Mouse (Mus musculus) layer of hippocampus, adult 18-20 months (tissue): ENCODE data around the gene Cldn14. TPM values are rescaled to one million over a fixed set of nuclear protein-coding genes. Genes with fewer than 3 reads are reported as not detected.
"Not testable (repeated sequence)": the region's sequence is repeated elsewhere in the genome, so short reads cannot be mapped to it uniquely, and the experiment has no call there.

Source experiments
- DNase-seq, 2 experiments: peaks; one replicate each; pipeline ENCODE4 v3.0.0; 2022; ENCODE audit warnings: low spot score in 2 of 2
- long read RNA-seq: library from polyadenylated mRNA; stranded (forward); transcript quantifications from one replicate; pipeline ENCODE4 v2.0.0, GENCODE M21; 2021
- total RNA-seq, 2 experiments: library from RNA; stranded (reverse); gene quantifications; 2 replicates each; pipeline ENCODE4 v1.2.3; 2021

Cldn14 gene
- 1 to 10 TPM in 1 of 2 experiments, under 1 TPM in 1; 0.58 to 1.1 TPM for total RNA-seq
- long read RNA-seq: 0 reads

DNA sequence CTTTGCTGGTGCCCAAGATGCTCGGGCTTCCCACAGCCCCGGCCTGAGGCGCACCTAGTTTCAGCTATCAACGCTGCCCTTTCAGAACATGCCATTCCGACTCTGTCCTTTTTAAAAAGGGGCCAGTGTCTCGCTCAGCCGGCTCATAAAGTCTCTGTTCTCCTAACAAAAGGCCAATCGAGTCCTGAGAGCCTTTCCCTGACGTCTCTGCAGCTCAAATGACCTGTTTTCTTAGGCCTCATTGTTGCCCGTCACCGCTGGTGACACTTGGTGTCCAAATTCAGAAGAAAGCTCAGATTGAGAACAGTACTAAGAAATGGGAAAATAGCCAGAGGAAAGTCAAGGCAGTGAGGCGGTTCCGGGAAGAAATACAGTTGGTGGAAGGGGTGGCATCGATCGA lies at the start of gene Cldn14:
Cldn14 (minus strand) TSS at position 101 of the 400 bp plus-strand sequence.
- no peak for DNase-seq

DNA sequence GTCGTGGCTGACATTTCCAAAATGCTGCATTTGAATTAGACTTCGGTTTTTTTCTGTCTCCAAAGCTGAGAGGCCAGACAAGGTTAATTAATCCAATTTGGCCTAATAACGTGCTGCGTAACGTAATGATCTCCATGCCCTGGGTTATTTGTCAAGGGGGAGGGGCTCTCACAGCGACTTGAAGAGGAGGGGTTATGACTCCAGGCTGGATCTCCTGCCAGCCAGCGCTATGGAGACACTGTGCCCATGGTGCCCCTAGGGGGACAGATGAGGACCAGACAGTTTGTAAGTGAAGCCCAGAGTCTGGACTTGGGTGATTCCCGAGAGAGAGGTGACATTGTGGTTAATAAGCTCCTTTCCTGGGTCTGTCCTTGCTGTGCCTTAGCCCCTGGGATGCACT lies 46.9 kb upstream of the Cldn14 start:
- DNase-seq: no peak

DNA sequence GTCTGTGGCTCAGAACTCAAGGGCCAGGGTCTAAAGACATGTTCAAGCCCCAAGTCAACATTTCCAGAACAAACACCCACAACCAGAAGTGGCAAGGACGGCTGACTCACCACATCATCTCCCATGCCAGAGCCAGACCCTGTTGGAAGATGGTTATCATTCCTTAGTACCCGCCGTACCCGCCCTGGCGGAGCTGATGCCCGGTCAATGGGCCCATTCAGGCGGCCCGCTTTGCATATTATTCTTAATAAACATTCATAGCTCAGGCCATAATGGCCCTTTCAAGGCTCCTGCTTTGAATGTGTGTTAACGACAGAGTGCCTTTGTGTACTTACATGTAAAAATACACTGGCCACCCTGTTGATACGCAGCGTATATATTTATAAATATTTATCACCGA lies 46.5 kb upstream of the Cldn14 start:
- DNase-seq: no peak

DNA sequence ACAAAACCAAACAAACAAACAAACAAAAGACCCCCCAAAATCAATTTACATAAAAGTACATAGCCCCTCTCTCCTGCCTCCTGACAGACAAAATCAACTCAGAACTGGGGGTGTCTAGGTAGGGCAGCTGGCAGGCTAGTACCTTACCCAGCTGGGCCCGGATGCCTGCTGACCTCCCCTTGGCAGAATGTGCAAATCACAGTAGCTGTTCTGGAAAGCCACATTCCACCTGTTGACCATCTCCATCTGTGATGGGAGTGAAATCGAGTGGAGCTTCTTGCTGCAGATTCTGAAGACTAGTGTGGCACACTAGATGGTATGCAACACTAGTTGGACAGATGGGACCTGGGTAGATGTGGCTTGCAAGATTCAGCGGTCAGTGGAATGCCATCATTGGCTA lies 41.7 kb upstream of the Cldn14 start:
- DNase-seq: no peak

DNA sequence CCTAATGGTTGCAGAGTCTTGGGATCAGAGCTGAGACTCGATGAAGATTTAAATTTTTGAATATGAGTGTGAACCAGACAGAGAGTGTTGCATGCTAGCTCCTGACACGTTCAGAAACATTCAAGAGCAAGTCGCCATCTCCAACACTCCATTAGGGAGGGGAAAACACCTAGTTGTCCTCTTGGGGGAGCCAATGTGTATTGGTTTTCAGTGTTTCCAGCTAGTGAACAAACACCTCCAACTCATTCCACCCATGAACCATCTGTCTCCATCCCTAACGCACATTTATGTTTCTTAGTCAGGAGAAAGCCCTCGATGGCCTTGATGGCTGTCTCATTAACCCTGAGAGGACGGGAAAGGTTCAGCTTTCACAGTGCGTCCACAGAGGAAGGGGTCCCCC lies 36.4 kb upstream of the Cldn14 start:
- peak; percentile 25 to 67 for DNase-seq

DNA sequence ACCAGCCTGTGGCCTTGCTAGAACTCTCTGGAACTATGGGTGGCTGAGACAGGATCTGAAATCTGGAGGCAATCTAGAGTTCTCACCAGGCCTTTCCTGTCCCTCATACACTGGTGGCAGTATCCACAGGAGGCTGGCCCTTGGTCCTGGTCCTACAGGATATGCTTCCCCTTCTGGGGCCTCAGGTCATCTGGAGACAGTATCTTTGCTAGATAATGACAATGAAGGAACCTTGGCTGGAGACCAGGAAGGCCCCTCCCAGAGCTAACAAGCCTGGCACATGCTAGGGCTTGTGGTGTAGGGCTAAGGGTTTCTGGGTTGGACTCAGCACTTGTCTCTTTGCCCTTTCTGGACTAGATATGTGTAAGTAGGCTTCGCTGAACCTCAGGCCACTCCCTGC lies 35.2 kb upstream of the Cldn14 start:
- DNase-seq: no peak

DNA sequence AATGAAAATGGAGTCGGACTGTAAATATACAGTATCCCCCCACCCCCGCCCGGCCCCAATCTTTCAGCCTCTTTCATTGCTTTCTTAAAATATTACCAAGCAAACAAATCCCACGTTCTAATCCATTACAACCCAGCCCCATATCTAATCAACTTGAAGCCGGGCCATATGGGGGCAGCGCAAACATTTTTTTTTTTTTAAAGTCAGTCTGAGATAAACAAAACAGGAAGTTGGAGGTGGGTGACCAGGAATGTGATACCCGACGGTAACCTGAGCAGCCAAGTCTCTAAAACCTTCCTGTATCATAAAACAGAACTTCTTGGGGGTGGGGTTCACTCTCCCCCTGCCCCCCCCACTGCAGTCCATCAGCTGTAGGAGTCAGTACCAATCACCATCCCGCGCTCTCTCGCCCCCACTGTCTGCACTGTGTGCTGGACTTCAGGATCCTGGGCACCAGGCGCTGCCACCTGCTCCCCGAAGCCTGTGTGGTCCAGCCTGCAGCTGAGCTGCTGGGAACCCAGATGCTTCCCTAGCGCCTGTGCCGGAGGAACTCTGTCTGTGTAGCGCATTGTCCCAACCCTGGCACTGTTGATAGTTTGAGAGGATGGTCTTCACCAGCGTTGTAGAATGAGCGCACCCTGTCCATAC lies 32.6 kb upstream of the Cldn14 start:
- DNase-seq: no peak

DNA sequence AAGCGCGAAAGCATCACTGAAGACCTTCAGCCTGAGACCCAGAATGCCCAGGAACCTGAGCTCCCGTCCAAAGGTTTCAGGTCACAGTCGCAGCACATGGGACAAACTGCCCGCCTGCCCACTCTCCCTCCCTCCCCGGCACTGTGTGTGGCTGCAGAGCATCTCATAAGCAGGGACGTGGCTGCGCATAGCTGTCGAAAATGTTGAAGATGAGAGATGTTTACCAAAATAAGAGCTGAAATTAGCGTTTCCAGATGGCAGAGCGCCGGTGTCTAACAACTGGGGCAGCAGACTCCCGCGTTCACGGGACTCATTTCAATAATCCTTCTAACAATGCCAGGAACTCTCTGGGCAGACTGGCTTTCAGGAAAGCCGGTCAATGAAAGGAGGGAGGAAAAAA lies 31.8 kb upstream of the Cldn14 start:
- no peak for DNase-seq

DNA sequence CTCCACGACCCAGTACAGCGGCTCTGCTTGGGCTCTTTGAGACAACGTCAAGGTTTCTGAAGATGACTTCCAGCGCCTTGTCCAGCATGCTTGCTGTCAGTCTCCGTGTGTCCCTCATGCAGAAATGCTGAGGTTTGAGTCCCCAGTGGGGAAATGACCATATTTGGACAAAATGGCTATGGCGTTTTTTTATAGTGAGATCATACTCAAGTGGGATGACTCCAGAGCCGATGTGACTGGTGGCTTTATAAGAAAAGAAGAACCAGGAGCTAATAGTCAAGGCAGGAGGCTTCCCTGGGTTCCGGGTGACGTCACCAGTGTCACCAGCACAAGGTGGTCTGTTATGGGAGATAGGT lies 30.3 kb upstream of the Cldn14 start:
- no peak for DNase-seq

DNA sequence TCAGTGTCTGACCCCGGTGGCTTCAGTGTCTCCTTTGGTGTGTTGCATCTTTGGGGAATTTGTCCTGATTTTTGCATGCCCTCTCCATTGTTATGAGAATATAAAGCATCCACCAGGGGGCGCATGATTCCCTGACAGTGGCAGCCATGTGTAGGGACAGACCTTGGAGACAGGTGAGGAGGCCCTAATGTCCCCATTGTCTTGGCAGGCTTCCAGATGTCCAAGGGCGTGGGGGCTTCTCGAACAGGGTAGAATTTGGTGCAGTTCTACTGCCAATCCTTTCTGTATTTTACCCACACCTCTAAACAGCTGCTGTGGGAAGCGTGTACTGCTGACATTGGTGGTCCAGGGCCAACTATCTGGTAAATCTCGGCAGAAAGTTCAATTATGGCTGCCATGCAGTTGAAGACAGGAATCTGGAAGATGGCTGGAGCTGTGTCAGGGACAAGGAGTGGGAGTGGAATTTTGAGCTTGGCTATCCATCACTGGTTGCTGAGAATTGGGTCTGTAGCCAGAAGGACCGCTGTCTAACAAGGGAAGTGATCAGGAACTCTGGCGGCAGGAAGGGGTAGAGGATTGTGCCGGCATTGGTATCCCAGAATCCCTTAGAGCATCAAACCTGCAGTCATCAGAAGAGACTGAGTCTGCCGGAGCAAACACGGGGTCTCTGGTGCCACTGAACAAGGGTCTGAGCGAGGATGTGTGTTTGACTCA lies 29.8 kb upstream of the Cldn14 start:
- peak in 1 of 2 experiments; percentile 60 for DNase-seq

DNA sequence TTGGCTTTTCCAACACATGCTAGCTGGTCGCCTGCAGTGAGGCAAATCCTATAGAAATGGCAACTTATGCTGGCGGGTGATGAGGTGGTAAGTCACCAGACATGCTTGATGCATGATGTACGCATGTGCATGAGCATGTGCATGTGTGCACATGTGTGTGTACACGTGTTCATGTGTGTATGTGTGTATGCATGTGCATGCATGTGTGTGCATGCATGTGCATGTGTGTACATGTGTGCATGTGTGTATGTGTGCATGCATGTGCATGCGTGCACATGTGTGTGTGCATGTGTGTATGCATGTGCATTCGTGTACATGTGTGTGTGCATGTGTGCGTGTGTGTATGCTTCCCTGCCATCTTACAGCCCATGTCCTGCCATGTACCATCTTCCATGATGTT lies 28.6 kb upstream of the Cldn14 start:
- no peak for DNase-seq

DNA sequence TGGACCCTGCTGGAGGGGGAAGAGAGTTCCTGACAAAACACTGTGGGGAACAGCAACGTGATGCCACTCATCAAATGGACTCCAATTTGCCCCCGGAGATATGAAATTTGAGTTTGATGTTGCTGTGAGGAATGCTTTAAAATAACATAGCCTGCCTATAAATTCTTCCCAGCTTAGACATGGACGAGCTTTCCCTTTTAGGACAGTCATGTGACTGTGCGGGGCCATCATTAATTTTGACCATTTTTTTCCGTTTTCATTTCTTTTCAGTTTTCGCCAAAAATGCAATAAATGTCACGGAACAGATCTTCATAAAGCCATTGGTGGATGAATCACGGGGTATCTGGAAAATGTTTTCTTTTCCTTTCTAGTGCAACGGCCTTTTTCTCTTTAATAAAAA lies 25.5 kb upstream of the Cldn14 start:
- DNase-seq: no peak

DNA sequence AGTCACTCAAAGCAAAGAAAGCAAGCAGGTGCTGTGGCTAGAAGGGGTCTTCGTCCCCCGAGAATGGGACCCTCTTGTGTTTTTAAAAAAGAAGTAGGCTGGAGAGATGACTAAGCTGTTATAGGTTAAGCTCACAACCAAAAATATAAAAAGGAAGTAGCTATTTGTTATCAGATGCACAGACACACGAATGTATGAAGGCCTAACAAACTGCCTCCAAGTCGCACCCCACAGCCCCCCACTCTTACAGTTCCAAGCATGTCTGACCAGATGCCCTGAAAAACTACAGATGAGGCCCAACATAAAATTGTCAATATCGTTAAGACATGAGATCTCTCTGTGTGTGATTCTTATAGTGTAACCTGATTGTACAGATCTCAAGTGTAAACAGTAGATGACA lies 23.6 kb upstream of the Cldn14 start:
- no peak for DNase-seq

DNA sequence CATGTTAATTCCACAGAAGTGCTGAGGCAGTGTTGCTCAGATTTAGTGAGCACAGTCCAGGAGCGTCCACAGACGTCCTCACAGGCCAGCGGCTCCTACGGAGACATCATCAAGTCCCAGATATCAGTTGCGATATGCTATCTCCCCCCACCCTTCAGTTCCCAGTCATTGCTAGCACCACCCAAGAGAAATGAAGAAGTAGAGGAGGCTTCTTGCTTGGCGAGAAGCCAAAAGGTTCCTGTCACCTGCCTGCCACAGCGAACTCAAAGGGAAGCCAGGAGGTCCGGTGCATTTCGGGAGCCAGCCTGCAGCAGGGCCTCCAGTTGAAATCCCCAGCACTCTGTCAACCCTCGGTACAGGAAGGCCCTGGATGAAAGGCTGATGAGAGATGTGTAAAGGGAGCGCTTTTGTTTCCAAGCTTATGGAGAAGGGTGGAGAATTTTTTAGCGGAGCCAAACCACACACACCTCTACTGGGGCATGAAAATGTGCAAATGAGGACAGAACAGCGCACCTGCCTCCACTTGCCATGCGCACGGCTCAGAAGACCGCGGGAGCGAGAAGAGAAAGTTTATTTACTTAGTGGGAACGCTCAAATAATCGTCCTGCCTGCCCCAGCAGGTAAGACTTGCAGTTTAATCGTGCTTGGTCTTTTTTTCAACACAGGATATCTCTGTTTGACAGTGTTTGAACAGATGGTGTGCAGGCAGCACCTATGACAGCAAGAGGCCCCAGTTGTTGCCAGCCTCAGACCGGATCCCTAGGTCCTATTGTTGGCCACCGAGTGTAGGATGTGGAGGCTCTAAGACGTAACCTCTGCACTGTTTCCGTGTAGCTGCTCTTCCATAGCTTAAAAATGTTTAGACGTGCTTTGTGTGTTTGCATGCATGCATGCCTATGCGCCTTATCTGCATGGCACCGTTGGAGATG lies 15.0 kb upstream of the Cldn14 start:
- no peak for DNase-seq

DNA sequence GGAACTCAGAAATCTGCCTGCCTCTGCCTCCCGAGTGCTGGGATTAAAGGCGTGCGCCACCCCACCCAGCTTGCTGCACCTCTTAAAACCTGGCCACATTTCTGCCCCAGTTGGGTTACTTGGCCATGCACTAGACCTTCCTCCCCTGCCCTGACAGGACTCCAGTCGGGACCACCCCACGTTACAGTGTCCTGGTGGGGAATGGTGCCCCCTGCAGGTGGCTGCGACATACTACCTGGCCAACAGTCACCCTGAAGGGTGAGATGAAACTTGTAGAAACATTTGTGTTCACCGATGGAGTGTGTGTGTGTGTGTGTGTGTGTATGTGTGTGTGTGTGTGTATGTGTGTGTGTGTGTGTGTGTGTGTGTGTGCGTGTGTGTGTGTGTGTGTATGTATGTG lies 11.1 kb upstream of the Cldn14 start:
- DNase-seq: not testable (repeated sequence)

DNA sequence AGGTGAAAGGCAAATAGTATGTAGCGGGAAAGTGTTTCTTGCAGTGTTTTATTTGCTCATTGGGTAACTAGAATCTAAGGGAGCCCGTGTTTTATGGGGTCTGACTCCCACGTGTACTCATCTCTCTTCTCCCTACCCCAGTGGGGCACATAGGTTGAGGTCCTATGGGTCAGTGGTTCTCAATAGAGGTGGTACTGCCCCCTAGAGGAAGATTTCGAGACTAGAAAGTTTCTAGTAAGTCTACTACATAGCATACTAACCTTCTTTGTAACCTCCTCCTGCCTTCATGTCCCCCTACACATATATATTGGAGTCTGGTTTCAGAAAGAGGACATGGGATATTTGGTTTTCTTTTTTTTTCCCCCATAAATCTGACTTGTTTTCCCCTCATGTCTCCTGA lies 9.3 kb upstream of the Cldn14 start:
- DNase-seq: no peak

DNA sequence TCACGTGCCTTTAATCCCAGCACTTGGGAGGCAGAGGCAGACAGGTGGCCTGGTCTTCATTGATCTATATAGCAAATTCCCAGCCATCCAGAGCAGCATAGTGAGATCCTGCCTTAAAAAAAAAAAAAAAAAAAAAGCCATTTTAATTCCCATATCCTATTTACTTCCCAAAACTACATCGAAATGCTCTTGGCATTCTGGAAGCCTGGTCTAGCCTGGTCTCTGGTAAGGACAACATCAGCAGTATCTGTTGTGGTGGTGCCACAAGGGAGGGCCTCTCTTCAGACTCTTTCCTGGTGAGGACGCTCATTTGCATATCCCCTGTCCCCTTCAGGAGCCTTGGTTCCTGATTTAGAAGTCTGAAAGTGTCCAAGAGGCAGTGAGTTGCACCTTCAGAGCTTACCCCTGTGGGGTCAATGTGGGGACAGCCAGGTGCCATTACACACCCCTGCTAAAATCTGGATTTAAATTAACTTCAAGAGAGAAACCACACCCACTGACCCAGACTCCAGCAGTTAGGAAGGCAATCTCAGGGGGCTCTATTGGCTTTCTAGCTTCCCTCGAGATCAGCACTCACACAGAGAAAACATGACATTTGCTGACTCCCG lies 6.0 kb upstream of the Cldn14 start:
- DNase-seq: no peak

DNA sequence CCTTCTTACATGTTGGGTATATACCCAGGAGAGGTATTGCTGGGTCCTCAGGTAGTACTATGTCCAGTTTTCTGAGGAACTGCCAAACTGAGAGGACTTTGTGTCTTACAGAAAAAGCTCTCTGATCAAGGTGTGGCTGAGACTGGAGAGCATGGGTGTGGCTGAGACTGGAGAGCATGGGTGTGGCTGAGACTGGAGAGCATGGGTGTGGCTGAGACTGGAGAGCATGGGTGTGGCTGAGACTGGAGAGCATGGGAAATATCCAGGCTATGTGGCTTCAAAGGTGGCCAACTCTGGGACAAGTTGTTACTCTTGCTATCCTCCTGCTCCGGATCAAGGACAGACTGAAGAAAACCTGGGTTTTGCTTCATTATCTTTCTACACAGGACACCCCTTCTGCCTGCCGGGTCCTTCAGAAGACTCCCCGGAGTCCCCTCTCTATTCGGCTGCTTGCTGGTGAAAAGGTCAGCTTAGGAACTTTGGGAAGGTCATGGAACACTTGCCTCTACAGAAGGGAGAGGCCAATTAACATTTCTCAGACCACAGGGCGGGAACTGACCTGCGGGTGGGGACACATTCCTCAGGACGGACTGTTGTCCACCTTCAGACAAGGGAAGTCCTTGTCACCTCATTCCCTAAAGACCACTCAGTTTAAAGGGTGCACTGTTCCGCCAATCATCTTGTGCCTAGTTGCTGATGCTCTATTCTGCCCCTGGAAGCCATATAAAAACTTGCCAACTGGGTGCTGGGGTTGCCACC lies 4.9 kb upstream of the Cldn14 start:
- not testable (repeated sequence) for DNase-seq

DNA sequence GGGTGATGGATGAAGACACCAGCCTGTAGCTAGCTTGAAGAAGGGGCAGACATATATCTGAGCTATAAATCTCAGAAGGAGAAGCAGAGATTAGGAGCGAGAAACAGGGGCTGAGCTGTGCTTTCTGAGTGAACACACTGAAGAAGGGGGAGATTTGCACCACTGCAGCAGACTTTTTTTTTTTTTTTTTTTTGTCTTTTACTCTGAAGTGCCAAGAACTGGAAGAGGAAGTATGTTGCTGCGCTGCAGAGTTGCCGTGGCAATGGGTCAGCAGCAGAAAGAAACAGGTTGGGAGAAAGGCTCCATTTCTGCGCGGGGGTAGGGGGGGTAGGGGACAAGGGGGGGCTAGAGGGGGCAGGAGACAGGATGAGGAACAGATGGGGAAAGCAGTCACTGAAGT lies 2.6 kb upstream of the Cldn14 start:
- no peak for DNase-seq

DNA sequence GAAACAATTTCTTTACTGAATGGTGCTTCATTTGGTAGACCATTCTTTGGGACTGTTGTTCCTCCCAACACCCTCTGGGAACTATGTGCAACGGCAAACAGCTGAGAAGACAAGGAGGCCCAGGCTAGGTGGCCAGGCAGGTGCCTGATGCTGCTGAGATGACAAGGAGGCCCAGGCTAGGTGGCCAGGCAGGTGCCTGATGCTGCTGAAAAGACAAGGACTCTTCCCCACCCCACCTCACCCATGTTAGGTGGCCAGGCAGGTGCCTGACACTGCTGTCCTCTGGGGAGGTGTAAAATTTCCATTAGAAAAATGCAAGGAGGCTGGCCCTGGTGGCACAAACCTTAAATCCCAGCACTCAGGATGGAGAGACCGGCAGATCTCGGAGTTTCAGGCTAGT lies 2.0 kb upstream of the Cldn14 start:
- no peak for DNase-seq

DNA sequence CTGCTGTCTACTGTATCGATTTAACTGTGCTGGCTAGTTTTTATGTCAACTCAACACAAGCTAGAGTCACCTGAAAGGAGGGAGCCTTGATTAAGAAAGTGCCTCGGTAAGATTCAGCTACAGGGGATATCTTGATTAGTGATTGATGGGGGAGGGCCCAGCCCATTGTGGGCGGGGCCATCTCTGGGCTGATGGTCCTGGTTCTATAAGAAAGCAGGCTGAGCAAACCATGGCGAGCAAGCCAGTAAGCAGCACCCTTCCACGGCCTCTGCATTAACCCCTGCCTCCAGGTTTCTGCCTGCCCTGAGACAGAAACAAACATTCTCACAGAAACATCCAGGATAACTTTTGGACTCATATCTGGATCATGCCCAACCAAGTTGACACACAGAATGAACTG lies 1.5 kb upstream of the Cldn14 start:
- no peak for DNase-seq
